Mouse (Mus musculus) left cerebral cortex, adult 8-10 months (tissue): ENCODE data around the gene Gm16427. TPM values are rescaled to one million over a fixed set of nuclear protein-coding genes. Genes with fewer than 3 reads are reported as not detected.
"Not testable (repeated sequence)": the region's sequence is repeated elsewhere in the genome, so short reads cannot be mapped to it uniquely, and the experiment has no call there.

Experiments used
- DNase-seq, 2 experiments: peaks; one replicate each; pipeline ENCODE4 v3.0.0; 2022; ENCODE audit warnings: low spot score in 2 of 2
- total RNA-seq, 4 experiments: library from RNA; stranded (reverse); gene quantifications; 2 replicates each; pipeline ENCODE4 v1.2.4; 2022

The Gm16427 gene
- total RNA-seq, result not detected

DNA sequence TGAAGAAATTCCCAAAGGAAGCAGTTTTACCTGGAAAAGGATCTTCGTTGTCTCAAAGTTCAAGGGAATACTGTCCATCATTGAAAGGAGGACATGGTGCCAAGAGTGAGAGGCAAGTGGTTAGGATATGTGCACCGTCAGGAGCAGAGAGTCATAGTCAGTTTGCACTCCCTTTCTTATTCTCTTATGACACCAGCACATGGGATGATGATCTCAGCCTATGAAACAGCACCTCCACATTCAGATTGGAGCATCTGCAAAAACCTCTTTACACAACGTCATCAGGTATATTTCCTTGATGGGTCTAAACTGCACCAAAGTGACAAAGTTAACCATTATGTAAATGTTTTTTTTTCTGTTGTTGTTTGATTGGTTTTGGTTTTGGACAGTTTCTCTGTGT is at the start of gene Gm16427:
Gm16427 (minus strand) TSS at position 101 of the 400 bp plus-strand sequence.
- DNase-seq, result not testable (repeated sequence)

Other genes with a start within 250 kb of the Gm16427 start
- not detected for gene C87414, start 131.4 kb upstream of the Gm16427 start, total RNA-seq